Mouse (Mus musculus) stomach, postnatal 0 days (tissue): Measurements from ENCODE around the gene Arhgef39.

ENCODE experiments used
- CTCF ChIP-seq: IDR thresholded peaks from 2 replicates; pipeline ENCODE4 v1.5.1; 2016; ENCODE audit warnings: antibody characterized with exemption, low read depth, mild to moderate bottlenecking, moderate library complexity
- EP300 ChIP-seq: optimal IDR thresholded peaks from 2 replicates; pipeline ENCODE3; 2016; ENCODE audit warnings: antibody characterized with exemption

DNA sequence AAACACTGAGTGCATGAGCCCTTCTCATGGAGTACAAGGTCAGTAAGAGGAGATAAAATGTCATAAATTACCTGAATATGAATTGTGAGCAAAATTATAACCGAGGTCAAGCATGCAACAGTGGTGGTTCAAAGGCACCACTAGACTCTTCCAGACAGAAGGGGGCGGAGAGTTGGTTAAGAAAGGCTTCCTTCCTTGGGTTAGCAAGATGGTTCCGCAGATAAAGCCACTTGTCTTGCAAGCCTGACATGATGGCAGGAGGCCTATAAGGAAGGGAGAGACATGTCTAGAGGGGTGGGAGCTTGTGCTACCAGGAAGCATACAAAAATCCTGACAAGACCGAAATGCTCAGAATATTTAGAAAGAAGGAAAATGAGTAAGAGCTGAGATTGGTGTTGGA lies 4.8 kb upstream of the Arhgef39 start:
- TF ChIP-seq CTCF (no peak), EP300 (no peak)
